Mouse (Mus musculus) urinary bladder, postnatal 14 days (tissue): ENCODE measurements around the gene Map3k10.

Experiments
- DNase-seq: peaks from one replicate; pipeline ENCODE4 v3.0.0; 2021; ENCODE audit warnings: low spot score

Gene Map3k10

GRCm38 (mm10) chr7:27674522-27675221 is at the start of gene Map3k10:
Gene Map3k10, minus strand, starts transcription at chr7:27674598.
- peak; percentile 91 for DNase-seq

GRCm38 (mm10) chr7:27721951-27722350 is 47.6 kb upstream of the Map3k10 start:
- DNase-seq, result no peak

GRCm38 (mm10) chr7:27710402-27710801 is 36.0 kb upstream of the Map3k10 start:
- DNase-seq, result no peak

DNA sequence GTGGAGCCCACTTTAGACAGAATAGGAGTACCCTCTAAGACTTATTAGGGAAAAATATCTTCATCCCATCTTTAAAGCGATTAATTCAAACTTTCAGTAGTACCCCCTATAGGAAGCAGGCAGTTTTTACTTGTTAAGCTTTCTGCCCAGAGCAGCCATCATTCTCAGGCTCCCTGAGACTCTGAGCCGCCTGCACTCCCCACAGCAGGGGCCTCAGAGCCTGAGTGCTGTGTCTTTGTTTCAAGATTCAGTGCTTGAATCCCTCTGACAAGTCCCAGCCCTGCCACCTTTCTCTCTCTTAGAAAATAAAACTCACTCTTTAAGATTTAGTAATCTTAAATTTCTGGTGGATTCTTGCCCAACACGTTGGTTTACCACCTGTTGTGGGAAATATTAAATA is 22.3 kb upstream of the Map3k10 start:
- no peak for DNase-seq

DNA sequence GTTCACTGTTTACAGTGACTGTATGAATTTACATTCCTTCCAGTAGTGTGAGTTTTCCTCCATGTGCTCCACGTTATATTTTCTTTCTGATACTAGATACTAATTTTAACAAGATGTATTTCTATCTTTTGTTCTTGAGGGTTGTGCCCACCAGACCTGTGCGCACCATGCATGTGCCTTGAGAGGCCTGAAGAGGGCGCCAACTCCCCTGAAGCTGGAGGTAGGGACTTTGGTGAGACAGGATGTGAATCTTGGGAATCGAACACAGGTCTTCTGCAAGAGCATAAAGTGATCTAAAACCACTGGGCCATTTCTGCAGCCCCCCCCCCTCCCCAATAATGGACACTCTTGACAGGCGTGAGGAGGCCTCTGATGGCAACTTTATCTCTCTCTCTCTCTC is 16.7 kb upstream of the Map3k10 start:
- peak; percentile 27 for DNase-seq

DNA sequence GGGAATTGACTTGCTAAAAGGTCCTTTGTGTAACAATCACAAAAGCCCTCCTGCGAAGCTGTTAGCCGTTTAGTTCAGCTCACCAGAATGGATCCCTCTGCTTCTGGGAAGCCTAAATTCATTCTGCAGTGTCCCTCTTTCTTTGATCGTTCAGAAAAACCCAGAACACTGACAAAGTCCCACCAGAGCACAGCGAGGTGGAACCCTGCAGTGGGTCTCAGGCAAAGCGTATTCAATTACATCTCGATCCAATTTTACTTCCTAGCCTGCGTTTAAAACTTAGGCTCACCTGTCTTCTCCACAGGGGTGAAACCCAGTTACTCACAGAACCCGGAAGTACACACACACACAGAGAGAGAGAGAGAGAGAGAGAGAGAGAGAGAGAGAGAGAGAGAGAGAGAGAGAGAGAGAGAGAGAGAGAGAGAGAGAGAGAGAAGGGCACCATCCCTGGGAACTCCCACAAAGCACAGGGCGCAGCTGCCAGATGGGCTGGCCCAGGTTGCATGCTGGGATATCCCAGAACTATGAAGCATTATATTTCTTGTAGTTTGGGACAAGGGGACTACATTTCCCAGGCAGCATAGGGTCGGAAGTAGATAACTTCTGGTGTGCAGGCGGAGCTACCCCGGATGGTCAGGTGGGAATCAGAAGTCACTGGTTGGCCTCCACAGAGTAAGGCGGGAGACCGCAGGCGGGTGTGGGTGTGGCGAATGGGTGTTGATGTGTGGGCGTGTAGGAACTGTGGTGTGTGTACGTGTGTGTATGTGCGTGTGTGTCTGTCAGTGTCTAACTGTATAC is 14.6 kb upstream of the Map3k10 start, which contains the start of gene Zfp607b:
Gene Zfp607b, plus strand, starts transcription at position 526 of the 798 bp plus-strand sequence.
- peak; percentile 91 for DNase-seq

- DNase-seq, result no peak
Observed at GRCm38 (mm10) chr7:27688246-27688788, 13.9 kb upstream of the Map3k10 start.

DNA sequence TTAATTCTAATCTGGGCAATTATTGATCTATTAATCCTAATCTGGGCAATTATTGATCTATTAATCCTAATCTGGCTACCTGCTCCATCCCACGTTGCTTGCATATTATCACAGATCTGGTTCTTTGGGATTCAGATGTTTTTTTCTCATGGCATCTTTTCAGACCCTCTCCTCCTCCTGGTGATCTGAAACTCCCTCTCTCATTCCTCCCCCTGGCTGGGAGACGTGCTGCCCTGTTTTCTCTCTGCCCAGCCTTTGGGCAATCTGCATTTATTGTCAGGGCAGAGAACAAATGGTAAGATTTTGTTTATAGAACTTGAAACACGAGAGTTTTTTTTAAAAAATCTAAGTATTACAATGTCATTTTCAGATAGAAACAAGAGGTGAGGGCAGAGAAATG is 13.4 kb upstream of the Map3k10 start:
- no peak for DNase-seq

GRCm38 (mm10) chr7:27687043-27687442 is 12.6 kb upstream of the Map3k10 start:
- no peak for DNase-seq

- DNase-seq, result no peak
Observed at GRCm38 (mm10) chr7:27685681-27686080, 11.3 kb upstream of the Map3k10 start.

DNA sequence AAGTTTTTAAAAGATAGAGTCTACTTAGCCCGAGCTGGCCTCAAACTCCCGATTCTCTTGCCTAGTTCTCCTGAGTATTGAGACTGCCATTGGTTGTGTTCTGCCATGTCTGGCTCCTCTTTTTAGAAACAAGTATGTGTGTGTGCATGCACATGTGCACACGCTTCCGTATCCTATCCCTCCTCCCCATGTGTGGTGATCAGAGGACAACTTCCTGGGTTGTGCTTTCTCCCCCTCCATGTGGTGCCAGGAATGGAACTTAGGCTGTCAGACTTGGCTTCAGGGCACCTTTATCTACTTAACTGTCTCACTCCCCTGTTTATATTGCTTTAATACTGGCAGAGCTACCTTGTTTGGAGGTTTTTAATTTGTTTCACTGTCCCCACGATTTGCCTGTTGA is 10.8 kb upstream of the Map3k10 start:
- DNase-seq, result no peak

DNA sequence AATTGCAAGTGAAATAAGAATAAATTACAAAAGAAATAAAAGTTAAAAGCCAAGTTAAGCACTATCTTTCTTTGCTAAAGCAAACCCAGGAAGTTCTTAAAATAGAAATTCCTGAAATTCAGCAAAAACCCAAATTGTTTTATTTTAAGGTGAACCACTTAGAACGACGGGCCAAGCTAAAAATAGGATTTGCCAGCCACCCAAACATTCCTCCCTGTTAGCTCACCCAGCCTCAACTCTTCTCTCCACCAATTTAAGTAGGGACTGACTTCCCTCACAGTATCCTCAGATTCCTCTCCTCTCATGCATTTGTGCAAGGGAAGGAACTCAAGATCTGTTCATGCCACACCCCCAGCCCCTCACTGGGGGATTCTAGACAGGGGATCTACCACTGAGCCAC is 8.8 kb upstream of the Map3k10 start:
- no peak for DNase-seq

GRCm38 (mm10) chr7:27675222-27675612 is 819 bp upstream of the Map3k10 start:
- no peak for DNase-seq

DNA sequence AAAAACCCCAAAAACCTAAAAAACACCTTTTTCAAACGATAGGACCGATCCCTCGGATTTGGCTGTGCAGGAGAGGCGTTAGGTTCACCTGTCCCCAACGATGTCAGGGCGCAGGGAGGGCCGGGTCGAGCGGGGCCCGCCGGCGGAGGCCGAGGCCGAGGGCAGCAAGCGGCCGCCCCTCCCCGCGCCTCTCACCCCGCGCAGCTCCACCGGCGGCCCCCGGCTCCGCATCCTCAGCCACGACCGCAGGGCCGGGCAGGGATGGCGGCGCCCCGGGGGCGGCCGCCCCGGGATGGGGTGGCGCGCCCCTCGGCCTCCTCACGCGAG is 240 bp downstream of the Map3k10 start:
- no peak for DNase-seq

DNA sequence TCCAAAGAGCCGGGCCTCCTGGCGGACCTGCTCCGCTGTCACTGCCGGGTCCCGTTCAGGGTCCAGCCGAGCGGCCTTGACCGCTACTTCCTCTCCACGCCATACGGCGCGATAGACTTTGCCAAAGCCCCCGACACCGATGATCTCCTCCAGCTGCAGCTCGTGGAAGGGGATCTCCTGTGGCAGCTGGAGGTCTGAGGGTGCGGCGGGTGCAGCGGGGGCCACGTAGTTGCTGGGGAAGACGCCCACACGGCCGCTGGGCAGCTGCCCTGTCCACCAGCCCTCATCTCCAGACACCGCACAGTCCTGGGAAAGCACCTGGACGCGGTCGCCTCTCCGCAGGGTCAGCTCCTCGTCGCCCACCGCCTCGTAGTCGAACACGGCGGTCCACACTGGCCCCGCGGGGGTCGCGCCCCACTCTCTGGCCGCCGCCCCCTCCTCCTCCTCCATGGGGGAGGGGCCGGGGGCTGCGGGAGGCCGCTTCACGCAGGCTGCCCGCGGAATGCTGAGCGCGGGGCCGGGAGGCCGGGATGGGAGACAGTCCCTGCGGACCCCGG is 745 bp downstream of the Map3k10 start:
- DNase-seq, result no peak

- DNase-seq, result no peak
Observed at GRCm38 (mm10) chr7:27673064-27673574, 1.3 kb downstream of the Map3k10 start.

DNA sequence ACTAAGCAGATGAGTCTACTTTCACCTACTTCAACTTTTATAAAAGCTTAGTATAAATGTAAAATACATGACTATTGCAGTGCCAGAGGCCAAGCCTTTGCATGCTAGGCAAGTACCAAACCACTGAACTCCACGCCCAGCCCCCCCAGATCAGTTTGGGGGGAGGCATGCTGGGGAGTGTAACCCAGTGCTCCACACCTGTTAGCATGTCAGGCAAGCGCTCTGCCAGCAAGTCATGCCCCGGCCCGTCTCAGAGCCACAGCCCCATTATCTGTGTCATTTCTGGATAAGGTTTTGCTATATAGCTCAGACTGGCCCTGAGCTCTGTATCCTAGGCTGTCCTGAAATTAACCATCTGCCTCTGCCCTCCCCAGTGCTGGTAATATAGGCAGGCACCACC is 12.4 kb downstream of the Map3k10 start:
- DNase-seq, result no peak

DNA sequence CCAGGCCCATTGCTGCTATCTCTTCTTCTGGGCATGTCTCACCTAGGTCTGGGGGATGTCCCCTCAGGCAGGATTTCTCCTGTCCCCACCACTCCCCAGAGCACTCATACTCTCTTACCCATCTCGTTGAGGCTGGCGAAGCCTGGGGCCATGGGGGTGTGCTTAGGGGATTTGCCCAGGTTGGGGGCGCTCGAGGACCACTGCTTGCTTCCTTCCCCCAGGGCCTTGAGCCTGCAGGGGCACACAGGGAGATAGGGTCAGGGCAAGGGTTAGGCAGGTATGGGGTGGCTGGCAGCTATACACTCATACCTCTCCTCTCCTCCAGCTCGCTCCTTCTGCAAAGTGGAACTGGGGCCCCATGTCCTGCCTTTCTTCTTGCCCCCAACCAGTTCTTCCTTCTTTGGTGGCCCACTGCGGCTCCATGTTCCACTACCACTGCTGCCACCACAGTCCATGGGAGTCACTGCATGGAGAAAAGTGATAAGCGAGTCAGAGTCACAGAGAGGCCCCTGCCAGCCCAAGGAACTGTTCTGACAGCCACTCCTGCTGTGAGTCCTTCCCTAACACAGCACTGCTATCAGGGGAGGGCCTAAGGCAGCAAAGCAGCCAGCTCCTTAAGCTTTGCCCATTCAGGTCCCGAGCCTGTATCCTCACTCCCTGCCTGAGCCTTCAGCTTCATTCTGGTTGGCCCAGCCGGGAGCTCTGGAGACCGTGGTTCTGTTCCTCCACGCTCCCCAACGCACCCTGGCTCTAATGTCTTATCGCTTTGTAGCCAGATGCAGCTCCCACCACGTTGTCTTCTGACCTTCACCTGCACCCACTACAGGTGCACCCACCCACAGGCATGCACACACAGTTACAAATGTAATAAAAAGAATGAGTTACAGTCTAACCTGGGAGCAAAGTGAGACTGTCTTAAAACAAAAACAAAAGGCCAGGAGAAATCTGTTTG is 15.4 kb downstream of the Map3k10 start:
- DNase-seq, result no peak

- DNase-seq, result no peak
Observed at GRCm38 (mm10) chr7:27657824-27658395, 16.5 kb downstream of the Map3k10 start.

GRCm38 (mm10) chr7:27656600-27656999 is 17.8 kb downstream of the Map3k10 start:
- no peak for DNase-seq

DNA sequence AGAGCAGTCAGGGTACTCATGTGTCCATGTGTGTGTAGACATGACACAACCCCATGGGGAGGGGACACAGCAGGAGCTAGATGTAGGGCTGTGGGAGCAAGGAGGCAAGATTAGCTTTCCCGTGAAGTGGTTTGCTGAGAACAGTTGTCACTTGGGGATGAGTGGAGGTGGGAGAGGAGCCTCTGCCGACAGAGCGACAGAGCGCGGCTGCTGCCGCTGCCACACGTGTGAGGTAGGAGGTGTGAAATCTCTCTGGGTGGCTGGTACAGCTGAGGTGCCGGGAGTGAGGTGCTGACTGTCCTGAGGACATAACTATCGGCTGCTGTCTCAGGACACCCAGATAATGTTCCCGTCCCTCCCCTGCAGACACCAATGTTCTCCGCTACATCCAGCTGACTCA is 18.9 kb downstream of the Map3k10 start:
- DNase-seq, result no peak
